Mouse (Mus musculus) stomach, postnatal 0 days (tissue): Measurements from ENCODE around the gene Hoxa5.

Experiments used
- CTCF ChIP-seq: IDR thresholded peaks from 2 replicates; pipeline ENCODE4 v1.5.1; 2016; ENCODE audit warnings: antibody characterized with exemption, low read depth, mild to moderate bottlenecking, moderate library complexity
- EP300 ChIP-seq: optimal IDR thresholded peaks from 2 replicates; pipeline ENCODE3; 2016; ENCODE audit warnings: antibody characterized with exemption

- TF ChIP-seq CTCF: no peak
- TF ChIP-seq EP300: no peak
Observed at GRCm38 (mm10) chr6:52222729-52223128, 18.3 kb upstream of the Hoxa5 start.
